26 mouse cellular contexts compared by ENCODE assay signal in the genomic region with DNA sequence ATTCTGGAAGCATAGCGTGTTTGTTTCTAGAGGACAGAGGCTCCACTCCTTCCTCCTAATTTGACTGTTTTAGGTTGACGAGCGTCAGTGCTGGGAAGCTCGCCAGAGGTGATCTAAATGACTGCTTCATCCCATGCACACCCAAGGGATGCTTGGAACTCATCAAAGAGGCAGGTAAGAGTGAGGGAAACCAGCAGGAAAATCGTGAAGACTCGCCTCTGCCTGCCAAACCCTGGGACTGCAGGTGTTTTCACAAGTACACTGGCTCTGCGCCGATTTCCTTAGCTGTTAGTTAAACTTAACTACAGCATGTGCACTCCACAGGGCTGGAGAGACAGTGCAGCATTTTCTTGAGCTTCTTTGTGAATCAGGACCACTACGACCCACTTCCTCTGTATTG. TPM values are rescaled to one million over a fixed set of nuclear protein-coding genes. Genes with fewer than 3 reads are reported as not detected.
DNase-seq lines count a peak whose midpoint lies in the region; ATAC-seq and TF ChIP-seq lines count a peak whose summit lies in the region.
"Had no signal": no experiment of that assay in that cellular context is flagged by ENCODE, and none has a peak within 500 bp of the region (broad histone marks: within the 10 kb centered on the region; RNA-seq: fewer than 3 reads in every experiment).

No protein-coding gene starts in this region.

- intact Hi-C loops in left cerebral cortex, adult 2 months (cut with DNase I): loop anchor here (5.0 kb wide), 1 partner anchor 47 kb away; no protein-coding TSS in a partner anchor

- DNase-seq in forebrain, embryonic 14.5 days (ENCODE audit: low spot score): no peak
- DNase-seq in left cerebral cortex, adult 2 months (ENCODE audit: extremely low spot score in 1 of 2, low spot score in 2 of 2): peak in 1 of 2 experiments; percentile 51
- no peak for DNase-seq in left cerebral cortex, adult 11 months (ENCODE audit: low spot score)
- peak; percentile 55 for DNase-seq in right cerebral cortex, adult 18-20 months
- no peak for DNase-seq in right cerebral cortex, postnatal 4 days
- DNase-seq in lung, postnatal 36 days: no peak
- DNase-seq: adrenal gland, postnatal 14 days; cerebellum, adult 9-10 months; forebrain, postnatal 0 days; gastrocnemius, postnatal 36 days; heart, adult 2 months; kidney, adult 18-20 months; kidney, postnatal 4 days; thymus, postnatal 25 days had no signal

- H3K27ac ChIP-seq in forebrain, embryonic 12.5 days: peak overlapping the region; percentile 36; the same call in 1 of the 2 replicates
- no peak overlapping the region for H3K27ac ChIP-seq in forebrain, embryonic 14.5 days (ENCODE audit: low read depth, low read length)
- H3K27ac ChIP-seq in left cerebral cortex, adult 2 months: peak overlapping the region; percentile 12
- H3K27ac ChIP-seq: heart, adult 2 months; hindbrain, embryonic 12.5 days; limb, embryonic 15.5 days; macrophage; stomach, embryonic 15.5 days had no signal

- peaks cover 42% of the 10 kb centered on the region for H3K36me3 ChIP-seq in forebrain, embryonic 12.5 days (replicated peaks)
- peaks cover 19% of the 10 kb centered on the region for H3K36me3 ChIP-seq in forebrain, embryonic 14.5 days (ENCODE audit: control insufficient read depth, insufficient read depth, low read length)

- no peak overlapping the region for H3K9ac ChIP-seq in forebrain, embryonic 12.5 days
- H3K9ac ChIP-seq in forebrain, embryonic 14.5 days (ENCODE audit: low read length): no peak overlapping the region
- H3K9ac ChIP-seq: forebrain, postnatal 0 days; hindbrain, embryonic 12.5 days; limb, embryonic 15.5 days; stomach, embryonic 15.5 days had no signal

- WGBS in forebrain, embryonic 12.5 days: 89% methylated on average over 9 of the region's 9 CpGs
- WGBS in forebrain, embryonic 14.5 days: 71% methylated on average over 9 of the region's 9 CpGs

- no peak overlapping the region for H3K4me2 ChIP-seq in forebrain, embryonic 12.5 days
- H3K4me2 ChIP-seq in forebrain, embryonic 14.5 days (ENCODE audit: low read length): no peak overlapping the region
- H3K4me2 ChIP-seq: hindbrain, embryonic 12.5 days; limb, embryonic 15.5 days; stomach, embryonic 15.5 days had no signal

- no peaks in the 10 kb centered on the region for H3K27me3 ChIP-seq in forebrain, embryonic 12.5 days
- H3K27me3 ChIP-seq in forebrain, embryonic 14.5 days (replicated peaks; ENCODE audit: control insufficient read depth, insufficient read depth, low read length): no peaks in the 10 kb centered on the region
- H3K27me3 ChIP-seq: hindbrain, embryonic 12.5 days; limb, embryonic 15.5 days; stomach, embryonic 15.5 days had no signal

- peaks cover 7% of the 10 kb centered on the region; the same call in 1 of the 2 replicates for H3K4me1 ChIP-seq in forebrain, embryonic 12.5 days
- H3K4me1 ChIP-seq in forebrain, embryonic 14.5 days (ENCODE audit: control insufficient read depth, insufficient read depth, low read length): peaks cover 4% of the 10 kb centered on the region; the same call in 1 of the 2 replicates
- H3K4me1 ChIP-seq: stomach, embryonic 15.5 days had no signal

- H3K9me3 ChIP-seq in forebrain, embryonic 12.5 days: no peaks in the 10 kb centered on the region
- H3K9me3 ChIP-seq in forebrain, embryonic 14.5 days (replicated peaks; ENCODE audit: control insufficient read depth, low read length): no peaks in the 10 kb centered on the region
- H3K9me3 ChIP-seq: hindbrain, embryonic 12.5 days; limb, embryonic 15.5 days; stomach, embryonic 15.5 days had no signal

- H3K4me3 ChIP-seq in forebrain, embryonic 12.5 days (replicated peaks): no peak overlapping the region
- no peak overlapping the region for H3K4me3 ChIP-seq in forebrain, embryonic 14.5 days (ENCODE audit: low read depth, low read length)
- no peak overlapping the region for H3K4me3 ChIP-seq in left cerebral cortex, adult 2 months
- H3K4me3 ChIP-seq: heart, adult 2 months; hindbrain, embryonic 12.5 days; limb, embryonic 15.5 days; stomach, embryonic 15.5 days had no signal

- ATAC-seq in forebrain, embryonic 12.5 days (ENCODE audit: low FRiP score): no peak
- no peak for ATAC-seq in forebrain, embryonic 14.5 days
- ATAC-seq: forebrain, postnatal 0 days; inflammation-experienced regulatory T-cells, adult 6 months; midbrain, embryonic 16.5 days had no signal

- TF ChIP-seq CTCF in left cerebral cortex, adult 2 months (IDR thresholded peaks at IDR 0.05): no peak

RNA-seq across cellular contexts. Expression of a gene that starts 25.5 kb away (rescaled TPM):
- polyA plus RNA-seq in forebrain, embryonic 12.5 days (2016; fragmentation: Nextera tagmentation; extraction: Ambion mirVana): 64.0 and 67.6 TPM in 2 replicates
- 41.3 and 43.2 TPM in 2 replicates for polyA plus RNA-seq in forebrain, embryonic 14.5 days (2014; fragmentation: Nextera tagmentation; extraction: Ambion mirVana)
- 10 to 100 TPM; 40.0 to 40.3 TPM for total RNA-seq in left cerebral cortex, adult 2 months (2021)

RNA-seq across cellular contexts. Expression of a gene that starts 34.0 kb away (rescaled TPM):
- polyA plus RNA-seq in forebrain, embryonic 12.5 days (2016; fragmentation: Nextera tagmentation; extraction: Ambion mirVana): not detected in 2 replicates
- polyA plus RNA-seq in forebrain, embryonic 14.5 days (2014; fragmentation: Nextera tagmentation; extraction: Ambion mirVana): not detected in 2 replicates
- total RNA-seq in left cerebral cortex, adult 2 months (2021): not detected
- total RNA-seq: adrenal gland, postnatal 14 days; forebrain, postnatal 0 days; gastrocnemius, adult 18-20 months; gastrocnemius, postnatal 36 days; heart, adult 2 months; heart, postnatal 25 days; left cerebral cortex, adult 18-20 months had no signal
- polyA plus RNA-seq: forebrain, postnatal 0 days; heart, adult 2 months; hindbrain, embryonic 12.5 days; inflammation-experienced regulatory T-cells, adult 6 months; limb, embryonic 15.5 days; liver, embryonic 16.5 days; lung, embryonic 16.5 days; macrophage; midbrain, embryonic 16.5 days; stomach, embryonic 15.5 days had no signal

RNA-seq across cellular contexts. Expression of a gene that starts 44.1 kb away (rescaled TPM):
- polyA plus RNA-seq in forebrain, embryonic 12.5 days (2016; fragmentation: Nextera tagmentation; extraction: Ambion mirVana): 5.9 and 6.5 TPM in 2 replicates
- polyA plus RNA-seq in forebrain, embryonic 14.5 days (2014; fragmentation: Nextera tagmentation; extraction: Ambion mirVana): 3.0 and 4.4 TPM in 2 replicates
- 10 to 100 TPM; 85.4 to 93.5 TPM for total RNA-seq in left cerebral cortex, adult 2 months (2021)
